Mouse (Mus musculus) heart, postnatal 10 days (tissue): ENCODE measurements at regions not wholly inside any gene's neighbourhood (a gene's known extent, or its start where the extent isn't known, plus 50 kb on each side); places are given as distances from the start of the nearest gene placed in this dataset.
A peak's percentile ranks its signal among the peaks of the same experiment; 100 is the strongest.

ENCODE experiments used
- DNase-seq, 2 experiments: peaks; one replicate each; pipeline ENCODE4 v3.0.0; 2021
- intact Hi-C: fragments of 180-260 bp; cut with DNase I; formaldehyde crosslinking; loops from one replicate; pipeline ENCODE4 v1.15.1; 2025

DNA sequence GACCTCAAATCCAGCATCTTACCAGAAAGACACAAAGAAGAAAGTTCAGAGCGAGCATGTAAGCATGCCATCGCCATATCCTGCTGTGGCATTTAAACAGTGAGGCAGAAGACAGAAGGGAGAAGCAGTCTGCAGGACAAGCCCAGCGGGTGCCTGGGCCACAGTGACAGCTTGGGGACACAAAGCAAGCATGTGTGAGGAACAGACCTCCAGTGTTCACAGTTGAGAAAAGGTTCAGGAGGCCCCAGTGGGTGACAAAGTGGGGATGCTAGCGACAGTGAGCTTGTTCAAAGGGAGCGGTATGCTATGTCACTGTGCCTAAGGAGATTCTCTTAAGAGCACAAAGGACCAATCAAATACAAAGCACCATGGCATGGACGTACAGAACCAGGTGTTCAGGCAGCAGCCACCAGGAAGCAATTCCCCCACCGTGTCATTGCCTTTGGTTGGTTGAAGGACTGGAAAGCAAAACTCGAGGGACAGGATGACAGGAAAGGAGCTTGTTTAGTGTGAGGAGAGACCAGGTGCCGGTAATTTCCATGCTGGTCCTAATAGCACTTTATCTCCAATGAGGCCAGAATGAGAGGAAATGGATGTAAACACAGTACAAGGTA, 77.9 kb upstream of the Arhgap21 start:
- intact Hi-C loops = no loop called here
- no peak for DNase-seq

DNA sequence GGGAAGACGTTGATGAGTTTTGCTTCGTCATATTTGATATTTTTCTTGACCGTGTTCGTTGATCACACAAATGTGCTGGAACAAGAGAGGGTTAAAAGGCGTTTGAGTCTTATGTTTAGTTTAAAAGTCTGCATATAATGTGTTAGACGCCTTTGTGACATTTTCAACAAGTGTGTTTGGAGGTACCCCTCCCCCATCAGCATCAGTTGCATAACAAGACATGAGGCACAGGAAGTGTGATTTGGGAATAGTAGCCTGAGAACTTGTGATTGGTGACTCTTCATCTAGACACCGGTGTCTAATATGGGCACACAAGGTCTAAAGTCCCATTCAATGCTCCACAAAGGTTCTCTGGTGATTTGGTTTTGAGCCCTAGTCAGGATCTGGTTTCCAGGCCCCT, 76.1 kb upstream of the Arhgap21 start:
- intact Hi-C loops = no loop called here
- no peak for DNase-seq

GRCm38 (mm10) chr2:21044007-21044406, 75.3 kb upstream of the Arhgap21 start:
- DNase-seq = no peak

DNA sequence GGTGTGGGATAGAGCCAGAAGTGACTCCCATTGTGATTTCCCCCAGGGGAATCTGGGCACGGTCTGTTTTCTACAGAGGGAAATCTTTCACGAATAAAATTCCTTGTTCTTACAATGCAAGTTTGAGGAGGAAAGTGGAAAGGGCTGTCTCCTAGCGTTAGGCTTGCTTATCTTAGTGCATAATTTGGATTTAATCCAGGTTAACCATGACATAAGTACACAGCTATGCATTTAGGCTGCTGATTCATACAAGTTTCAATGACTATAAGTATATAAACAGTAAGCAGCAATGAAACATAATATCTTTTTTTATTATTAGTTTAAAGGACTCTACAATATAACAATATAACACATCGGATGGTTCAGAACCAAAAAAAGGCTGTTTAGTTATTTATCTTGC, 74.6 kb upstream of the Arhgap21 start:
- DNase-seq = no peak
- intact Hi-C loops = no loop called here

More at GRCm38 (mm10) chr2:21044007-21044406, 75.3 kb upstream of the Arhgap21 start:
- intact Hi-C loops = no loop called here

GRCm38 (mm10) chr2:21037607-21038006, 68.9 kb upstream of the Arhgap21 start:
- peak; percentile 53 to 54 for DNase-seq
- intact Hi-C loops = loop anchor here (5.0 kb wide), 2 partner anchors 65 to 135 kb away; no protein-coding TSS in a partner anchor

DNA sequence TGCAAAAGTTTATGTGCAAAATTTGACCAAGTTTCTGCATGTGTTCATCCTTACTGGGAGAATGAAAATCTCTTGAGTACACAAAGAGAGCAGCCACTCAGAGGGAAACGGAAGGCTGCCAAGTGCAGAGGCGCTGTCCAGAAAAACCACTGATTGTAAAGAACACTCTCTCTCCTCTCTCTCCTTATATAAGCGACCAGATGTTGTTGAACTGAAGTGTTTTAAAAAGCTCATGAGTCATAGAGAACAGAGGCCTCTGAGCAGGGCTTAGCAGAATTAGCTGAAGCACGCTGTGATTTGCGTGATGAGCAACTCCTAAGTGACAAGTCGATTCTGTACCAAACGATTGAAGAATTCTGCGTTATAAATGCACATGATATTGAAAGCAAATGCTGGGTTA, 68.5 kb upstream of the Arhgap21 start:
- peak; percentile 80 to 85 for DNase-seq
- intact Hi-C loops = loop anchor here (5.0 kb wide), 2 partner anchors 65 to 135 kb away; no protein-coding TSS in a partner anchor

- intact Hi-C loops = loop anchor here (5.0 kb wide), 2 partner anchors 64 to 134 kb away; no protein-coding TSS in a partner anchor
- DNase-seq = no peak
These were observed 67.4 kb upstream of the Arhgap21 start for GRCm38 (mm10) chr2:21035884-21036648.

DNA sequence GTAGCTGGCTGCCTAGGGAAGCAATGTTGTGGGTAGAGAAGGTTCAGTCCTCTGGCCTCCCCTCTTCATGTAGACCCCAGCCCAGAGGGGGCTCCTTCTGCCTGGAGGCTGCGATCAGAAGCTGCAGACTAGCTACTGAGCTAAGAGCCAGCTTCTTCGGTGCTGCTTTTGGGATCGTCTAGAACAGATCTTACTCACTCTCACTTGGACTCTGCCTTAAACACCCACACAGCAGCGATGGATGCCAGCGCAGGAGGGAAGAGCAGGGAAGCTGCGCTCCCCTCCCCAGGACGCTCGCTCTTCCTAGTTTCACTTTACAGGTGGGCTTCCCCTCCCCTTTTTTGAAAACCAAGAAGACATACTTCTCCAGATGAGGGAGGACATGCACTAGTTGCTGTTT, 66.0 kb upstream of the Arhgap21 start:
- peak in 1 of 2 experiments; percentile 27 for DNase-seq
- intact Hi-C loops = loop anchor here (5.0 kb wide), 2 partner anchors 62 to 132 kb away; no protein-coding TSS in a partner anchor

DNA sequence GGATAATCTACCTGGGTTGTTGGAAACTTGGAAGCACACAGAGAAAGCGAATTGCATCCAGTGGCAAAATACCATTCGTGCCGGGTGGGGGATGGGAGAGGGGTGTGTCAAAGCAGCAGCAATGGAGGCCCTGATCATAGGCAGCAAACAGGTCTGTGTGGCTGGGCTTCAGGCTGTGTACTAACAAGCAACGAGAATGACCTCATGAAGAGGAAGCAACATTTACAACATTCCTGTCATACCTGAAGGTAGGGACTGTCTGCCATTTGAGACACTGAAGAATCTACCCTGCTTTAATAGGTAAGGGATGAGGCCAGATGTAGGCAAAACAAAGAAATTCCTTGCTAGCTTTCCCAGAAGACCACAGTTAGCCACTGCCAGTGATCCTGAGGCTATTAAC, 62.0 kb upstream of the Arhgap21 start:
- intact Hi-C loops = no loop called here

GRCm38 (mm10) chr2:21029391-21030010, 60.8 kb upstream of the Arhgap21 start:
- intact Hi-C loops = no loop called here
- peak in 1 of 2 experiments; percentile 27 for DNase-seq

More for the DNA sequence above, 62.0 kb upstream of the Arhgap21 start:
- DNase-seq = no peak

DNA sequence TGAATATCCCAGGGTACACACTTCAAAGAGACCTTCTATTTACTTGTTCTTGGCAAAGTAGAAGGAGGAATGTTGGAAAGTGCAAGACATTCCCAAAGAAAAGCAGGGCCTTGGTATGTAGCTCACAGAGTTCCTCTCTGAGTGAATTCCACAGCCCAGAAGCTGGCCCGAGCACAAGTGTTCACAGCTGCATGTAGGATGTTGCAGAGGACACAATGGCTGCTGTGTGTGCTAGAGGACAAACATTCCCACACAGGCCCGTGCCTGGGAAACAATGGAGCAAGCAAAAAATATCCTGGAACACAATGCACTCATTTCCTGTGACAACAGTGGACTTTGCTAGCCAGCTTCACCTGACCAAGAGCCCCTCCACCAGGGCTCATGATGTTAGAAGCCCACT, 59.9 kb upstream of the Arhgap21 start:
- intact Hi-C loops = no loop called here
- peak; percentile 75 to 77 for DNase-seq

DNA sequence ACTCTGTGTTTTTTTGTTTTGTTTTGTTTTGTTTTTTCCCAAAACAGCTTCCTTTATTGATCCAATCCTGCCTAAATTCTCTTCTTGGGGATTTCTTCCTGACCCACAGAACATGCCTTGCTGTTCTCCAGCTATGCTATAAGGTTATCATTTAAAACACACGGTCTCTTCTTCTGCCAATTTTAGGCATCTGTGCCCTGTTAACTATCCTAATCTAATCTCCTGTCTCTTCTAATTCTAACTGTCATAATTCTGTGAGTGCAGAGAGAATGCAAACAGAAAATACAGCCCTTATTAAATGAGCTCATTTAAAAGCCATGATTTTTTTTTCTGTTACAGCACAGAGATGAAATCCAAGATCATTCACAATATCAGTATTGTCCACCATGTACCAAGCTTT, 49.9 kb upstream of the Arhgap21 start:
- no peak for DNase-seq
- intact Hi-C loops = loop anchor here (5.0 kb wide), 1 partner anchor 121 kb away; no protein-coding TSS in a partner anchor
